Mouse (Mus musculus): Measurements from ENCODE around the gene H2-Eb2. TPM values are rescaled to one million over a fixed set of nuclear protein-coding genes. Genes with fewer than 3 reads are reported as not detected.

The H2-Eb2 gene
- polyA plus RNA-seq, 1 experiment = not detected

DNA sequence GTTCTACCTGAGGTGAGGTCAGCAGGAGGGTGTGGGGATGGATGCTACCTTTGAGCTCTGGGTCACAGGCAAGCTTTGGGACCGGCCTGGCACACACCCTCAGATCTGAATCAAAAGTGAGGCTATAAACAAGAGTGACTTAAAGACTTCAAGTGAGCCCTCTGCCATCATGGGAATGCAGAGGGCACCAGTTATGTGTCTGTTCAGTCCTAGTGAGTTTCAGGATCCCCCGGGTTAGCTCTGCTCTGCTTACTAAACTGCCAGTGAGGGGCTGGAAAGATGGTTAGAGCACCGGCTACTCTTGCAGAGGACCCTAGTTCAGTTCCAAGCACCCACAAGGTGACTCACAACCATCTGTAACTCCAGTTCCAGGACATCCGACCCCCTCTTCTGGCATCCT, 32.9 kb upstream of the H2-Eb2 start:
- TF ChIP-seq POLR2A (IDR thresholded peaks at IDR 0.05; ENCODE audit: insufficient read depth, low read depth, low read length) (no peak), CTCF (IDR thresholded peaks at IDR 0.05; ENCODE audit: insufficient read depth, low read depth, low read length) (no peak)
- Histone ChIP-seq H3K4me3 (ENCODE audit: insufficient read depth, low read depth, low read length) (no peak overlapping the region), H3K27ac (ENCODE audit: insufficient read depth, low read depth, low read length) (no peak overlapping the region), H3K4me1 (ENCODE audit: control insufficient read depth, insufficient read depth, low read length) (peaks cover 7% of the 10 kb centered on the region)
- 97% methylated on average over 4 of the region's 4 CpGs for WGBS

GRCm38 (mm10) chr17:34293533-34293932, 31.9 kb upstream of the H2-Eb2 start:
- H3K4me3 ChIP-seq (ENCODE audit: insufficient read depth, low read depth, low read length) = no peak overlapping the region
- peaks cover 7% of the 10 kb centered on the region for H3K4me1 ChIP-seq (ENCODE audit: control insufficient read depth, insufficient read depth, low read length)
- TF ChIP-seq POLR2A (IDR thresholded peaks at IDR 0.05; ENCODE audit: insufficient read depth, low read depth, low read length) (no peak), CTCF (IDR thresholded peaks at IDR 0.05; ENCODE audit: insufficient read depth, low read depth, low read length) (no peak)
- 43% methylated on average over 2 of the region's 2 CpGs for WGBS
- no peak overlapping the region for H3K27ac ChIP-seq (ENCODE audit: insufficient read depth, low read depth, low read length)

GRCm38 (mm10) chr17:34294249-34294648, 31.2 kb upstream of the H2-Eb2 start:
- Histone ChIP-seq H3K27ac (ENCODE audit: insufficient read depth, low read depth, low read length) (no peak overlapping the region), H3K4me3 (ENCODE audit: insufficient read depth, low read depth, low read length) (no peak overlapping the region), H3K4me1 (ENCODE audit: control insufficient read depth, insufficient read depth, low read length) (peaks cover 7% of the 10 kb centered on the region)
- WGBS = 75% methylated on average over 4 of the region's 4 CpGs
- TF ChIP-seq POLR2A (IDR thresholded peaks at IDR 0.05; ENCODE audit: insufficient read depth, low read depth, low read length) (no peak), CTCF (IDR thresholded peaks at IDR 0.05; ENCODE audit: insufficient read depth, low read depth, low read length) (no peak)

DNA sequence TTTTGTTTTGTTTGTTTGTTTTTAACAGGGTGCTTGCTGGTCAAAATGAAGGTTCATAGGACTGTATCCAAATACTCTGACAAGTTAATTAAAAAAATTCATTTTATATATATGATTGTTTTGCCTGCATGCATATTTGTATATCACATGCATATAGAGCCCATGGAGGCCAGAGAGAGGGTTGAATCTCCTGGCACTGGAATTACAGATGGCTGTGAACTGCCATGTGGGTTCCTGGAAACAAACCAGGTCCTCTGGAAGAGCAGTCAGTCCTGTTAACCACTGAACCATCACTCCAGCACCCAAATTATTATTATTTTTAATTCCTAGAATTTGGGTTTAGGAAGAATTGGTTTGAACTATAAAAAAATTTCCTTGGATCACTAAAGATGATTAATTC, 30.2 kb upstream of the H2-Eb2 start:
- no peak for TF ChIP-seq POLR2A (IDR thresholded peaks at IDR 0.05; ENCODE audit: insufficient read depth, low read depth, low read length)
- no peak for TF ChIP-seq CTCF (IDR thresholded peaks at IDR 0.05; ENCODE audit: insufficient read depth, low read depth, low read length)
- Histone ChIP-seq H3K27ac (ENCODE audit: insufficient read depth, low read depth, low read length) (no peak overlapping the region), H3K4me1 (ENCODE audit: control insufficient read depth, insufficient read depth, low read length) (peaks cover 7% of the 10 kb centered on the region), H3K4me3 (ENCODE audit: insufficient read depth, low read depth, low read length) (no peak overlapping the region)

- 22% methylated on average over 23 of the region's 23 CpGs for WGBS
- no peak for TF ChIP-seq POLR2A (IDR thresholded peaks at IDR 0.05; ENCODE audit: insufficient read depth, low read depth, low read length)
- no peak for TF ChIP-seq CTCF (IDR thresholded peaks at IDR 0.05; ENCODE audit: insufficient read depth, low read depth, low read length)
- H3K4me3 ChIP-seq (ENCODE audit: insufficient read depth, low read depth, low read length) = no peak overlapping the region
Measured at GRCm38 (mm10) chr17:34295891-34296794, 29.3 kb upstream of the H2-Eb2 start.

GRCm38 (mm10) chr17:34299356-34299755, 26.1 kb upstream of the H2-Eb2 start:
- Histone ChIP-seq H3K27ac (ENCODE audit: insufficient read depth, low read depth, low read length) (no peak overlapping the region), H3K4me3 (ENCODE audit: insufficient read depth, low read depth, low read length) (no peak overlapping the region), H3K4me1 (ENCODE audit: control insufficient read depth, insufficient read depth, low read length) (peaks cover 7% of the 10 kb centered on the region)
- 81% methylated on average over 3 of the region's 3 CpGs for WGBS
- TF ChIP-seq POLR2A (IDR thresholded peaks at IDR 0.05; ENCODE audit: insufficient read depth, low read depth, low read length) (no peak), CTCF (IDR thresholded peaks at IDR 0.05; ENCODE audit: insufficient read depth, low read depth, low read length) (no peak)

More at GRCm38 (mm10) chr17:34295891-34296794, 29.3 kb upstream of the H2-Eb2 start:
- Histone ChIP-seq H3K27ac (ENCODE audit: insufficient read depth, low read depth, low read length) (no peak overlapping the region), H3K4me1 (ENCODE audit: control insufficient read depth, insufficient read depth, low read length) (peaks cover 7% of the 10 kb centered on the region)

DNA sequence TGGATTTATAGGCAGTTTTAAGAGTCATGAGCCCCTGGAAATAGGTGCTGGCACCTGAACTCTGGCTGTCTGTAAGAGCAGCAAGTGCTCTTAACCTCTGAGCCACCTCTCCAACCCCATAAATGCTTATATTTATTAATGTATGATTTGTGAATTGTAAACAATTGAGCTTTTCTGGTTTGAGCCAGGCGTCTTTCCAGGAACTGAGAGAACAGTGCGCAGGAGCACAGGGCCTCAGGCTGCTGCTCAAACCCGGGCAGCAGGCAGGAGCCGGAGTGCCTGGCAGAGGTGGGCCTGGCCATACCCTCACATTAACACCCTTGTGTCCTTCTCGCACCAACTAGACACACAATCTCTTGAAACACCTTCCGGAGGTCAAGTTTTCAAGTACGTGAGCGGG, 25.4 kb upstream of the H2-Eb2 start:
- H3K4me1 ChIP-seq (ENCODE audit: control insufficient read depth, insufficient read depth, low read length) = peaks cover 7% of the 10 kb centered on the region
- WGBS = 92% methylated on average over 8 of the region's 8 CpGs
- no peak overlapping the region for H3K4me3 ChIP-seq (ENCODE audit: insufficient read depth, low read depth, low read length)
- TF ChIP-seq POLR2A (IDR thresholded peaks at IDR 0.05; ENCODE audit: insufficient read depth, low read depth, low read length) = no peak
- TF ChIP-seq CTCF (IDR thresholded peaks at IDR 0.05; ENCODE audit: insufficient read depth, low read depth, low read length) = no peak
- H3K27ac ChIP-seq (ENCODE audit: insufficient read depth, low read depth, low read length) = no peak overlapping the region

DNA sequence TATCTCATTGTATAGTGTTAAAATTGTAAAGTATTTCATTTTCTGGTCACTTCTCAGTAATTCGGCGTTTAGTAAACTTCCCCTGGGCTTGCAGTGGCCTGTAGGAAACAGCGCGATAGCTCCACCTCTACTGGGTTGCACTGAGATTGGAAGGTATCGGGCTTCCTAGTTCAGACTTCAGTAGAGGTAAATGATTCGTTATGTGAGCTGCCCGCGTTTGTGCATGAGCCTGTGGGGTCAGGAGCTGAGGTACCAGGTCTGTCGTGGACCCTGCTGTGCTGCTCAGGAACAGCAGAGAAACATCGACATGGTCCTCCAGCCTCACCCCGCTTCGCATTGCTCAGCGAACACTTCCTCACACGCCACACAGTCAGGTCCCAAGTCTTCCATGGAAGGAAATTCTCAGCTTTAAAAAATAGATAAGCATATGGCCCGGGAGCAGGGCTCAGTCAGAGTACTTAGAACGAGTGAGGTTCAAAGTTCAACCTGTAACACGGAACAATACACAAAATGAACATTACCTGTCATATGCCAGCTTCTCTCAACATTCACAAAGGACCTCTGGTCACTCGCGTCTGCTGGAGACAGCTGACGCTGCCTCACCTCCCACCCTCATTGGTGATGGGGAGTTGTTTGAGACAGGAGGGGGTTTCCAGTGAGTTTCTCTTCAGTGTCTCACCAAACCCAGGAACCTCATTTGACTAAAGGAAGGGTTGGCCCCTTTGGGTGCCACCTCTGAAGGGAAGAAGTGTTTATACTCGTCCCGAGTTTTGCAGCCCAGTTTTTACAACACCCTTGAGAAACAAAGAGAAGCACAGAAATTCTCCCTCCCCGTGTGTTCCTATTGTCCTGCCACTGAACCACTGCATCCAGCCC, 24.5 kb upstream of the H2-Eb2 start:
- TF ChIP-seq POLR2A (IDR thresholded peaks at IDR 0.05; ENCODE audit: insufficient read depth, low read depth, low read length) (no peak), CTCF (IDR thresholded peaks at IDR 0.05; ENCODE audit: insufficient read depth, low read depth, low read length) (no peak)
- 81% methylated on average over 23 of the region's 23 CpGs for WGBS

More for the DNA sequence above, 24.5 kb upstream of the H2-Eb2 start:
- Histone ChIP-seq H3K4me3 (ENCODE audit: insufficient read depth, low read depth, low read length) (no peak overlapping the region), H3K27ac (ENCODE audit: insufficient read depth, low read depth, low read length) (no peak overlapping the region), H3K4me1 (ENCODE audit: control insufficient read depth, insufficient read depth, low read length) (peaks cover 5% of the 10 kb centered on the region)

Data from olfactory bulb, adult 2 months (tissue).